Mouse (Mus musculus): ENCODE measurements at regions not wholly inside any gene's neighbourhood (a gene's known extent, or its start where the extent isn't known, plus 50 kb on each side); places are given as distances from the start of the nearest gene placed in this dataset.

GRCm38 (mm10) chr10:116726031-116726430 is 144.7 kb upstream of the Cnot2 start:
- no peak for ATAC-seq (ENCODE audit: low FRiP score, low read depth)
- 95% methylated on average over 5 of the region's 5 CpGs for WGBS

GRCm38 (mm10) chr10:116721986-116722385 is 140.7 kb upstream of the Cnot2 start:
- Histone ChIP-seq H3K4me1 (no peaks in the 10 kb centered on the region), H3K9ac (replicated peaks) (no peak overlapping the region), H3K27me3 (no peaks in the 10 kb centered on the region), H3K4me2 (replicated peaks) (no peak overlapping the region), H3K36me3 (no peaks in the 10 kb centered on the region), H3K27ac (replicated peaks) (no peak overlapping the region), H3K4me3 (no peak overlapping the region), H3K9me3 (no peaks in the 10 kb centered on the region)
- 94% methylated on average over 9 of the region's 9 CpGs for WGBS
- no peak for ATAC-seq (ENCODE audit: low FRiP score, low read depth)

More at GRCm38 (mm10) chr10:116726031-116726430, 144.7 kb upstream of the Cnot2 start:
- H3K4me3 ChIP-seq: no peak overlapping the region
- no peak overlapping the region for H3K4me2 ChIP-seq (replicated peaks)
- H3K27ac ChIP-seq (replicated peaks): no peak overlapping the region
- no peaks in the 10 kb centered on the region for H3K36me3 ChIP-seq
- no peaks in the 10 kb centered on the region for H3K9me3 ChIP-seq
- H3K4me1 ChIP-seq: peaks cover 8% of the 10 kb centered on the region; the same call in 1 of the 2 replicates
- peaks cover 16% of the 10 kb centered on the region; the same call in 1 of the 2 replicates for H3K27me3 ChIP-seq
- no peak overlapping the region for H3K9ac ChIP-seq (replicated peaks)

GRCm38 (mm10) chr10:116719616-116720015 is 138.3 kb upstream of the Cnot2 start:
- Histone ChIP-seq H3K36me3 (no peaks in the 10 kb centered on the region), H3K4me1 (no peaks in the 10 kb centered on the region), H3K9me3 (no peaks in the 10 kb centered on the region), H3K4me2 (replicated peaks) (no peak overlapping the region), H3K27ac (replicated peaks) (no peak overlapping the region), H3K9ac (replicated peaks) (no peak overlapping the region), H3K27me3 (no peaks in the 10 kb centered on the region), H3K4me3 (no peak overlapping the region)
- ATAC-seq (ENCODE audit: low FRiP score, low read depth): no peak
- 90% methylated on average over 5 of the region's 5 CpGs for WGBS

GRCm38 (mm10) chr10:116717961-116718360 is 136.7 kb upstream of the Cnot2 start:
- Histone ChIP-seq H3K9me3 (no peaks in the 10 kb centered on the region), H3K4me1 (no peaks in the 10 kb centered on the region), H3K9ac (replicated peaks) (no peak overlapping the region), H3K27ac (replicated peaks) (no peak overlapping the region), H3K4me3 (no peak overlapping the region), H3K36me3 (no peaks in the 10 kb centered on the region), H3K27me3 (no peaks in the 10 kb centered on the region), H3K4me2 (replicated peaks) (no peak overlapping the region)
- ATAC-seq (ENCODE audit: low FRiP score, low read depth): no peak
- WGBS: 82% methylated on average over 10 of the region's 10 CpGs

GRCm38 (mm10) chr10:116717017-116717643 is 135.8 kb upstream of the Cnot2 start:
- Histone ChIP-seq H3K4me1 (no peaks in the 10 kb centered on the region), H3K36me3 (no peaks in the 10 kb centered on the region), H3K27me3 (no peaks in the 10 kb centered on the region), H3K4me3 (no peak overlapping the region), H3K27ac (replicated peaks) (no peak overlapping the region), H3K9ac (replicated peaks) (no peak overlapping the region), H3K4me2 (replicated peaks) (no peak overlapping the region), H3K9me3 (no peaks in the 10 kb centered on the region)
- ATAC-seq (ENCODE audit: low FRiP score, low read depth): no peak
- WGBS: 91% methylated on average over 4 of the region's 4 CpGs

GRCm38 (mm10) chr10:116713456-116713855 is 132.1 kb upstream of the Cnot2 start:
- WGBS: 71% methylated on average over 11 of the region's 11 CpGs
- Histone ChIP-seq H3K9me3 (no peaks in the 10 kb centered on the region), H3K4me1 (no peaks in the 10 kb centered on the region), H3K36me3 (no peaks in the 10 kb centered on the region), H3K9ac (replicated peaks) (no peak overlapping the region), H3K4me2 (replicated peaks) (no peak overlapping the region), H3K4me3 (no peak overlapping the region), H3K27me3 (no peaks in the 10 kb centered on the region), H3K27ac (replicated peaks) (no peak overlapping the region)
- no peak for ATAC-seq (ENCODE audit: low FRiP score, low read depth)

GRCm38 (mm10) chr10:116707025-116707424 is 125.7 kb upstream of the Cnot2 start:
- no peaks in the 10 kb centered on the region for H3K9me3 ChIP-seq
- H3K4me2 ChIP-seq (replicated peaks): no peak overlapping the region
- H3K9ac ChIP-seq (replicated peaks): no peak overlapping the region
- no peak overlapping the region for H3K27ac ChIP-seq (replicated peaks)
- WGBS: 89% methylated on average over 6 of the region's 6 CpGs
- no peaks in the 10 kb centered on the region for H3K27me3 ChIP-seq
- H3K36me3 ChIP-seq: no peaks in the 10 kb centered on the region
- no peak overlapping the region for H3K4me3 ChIP-seq
- no peaks in the 10 kb centered on the region for H3K4me1 ChIP-seq
- no peak for ATAC-seq (ENCODE audit: low FRiP score, low read depth)

GRCm38 (mm10) chr10:116701281-116701680 is 120.0 kb upstream of the Cnot2 start:
- ATAC-seq (ENCODE audit: low FRiP score, low read depth): no peak
- no peak overlapping the region for H3K4me2 ChIP-seq (replicated peaks)

GRCm38 (mm10) chr10:116699711-116700110 is 118.4 kb upstream of the Cnot2 start:
- peaks cover 3% of the 10 kb centered on the region; the same call in 1 of the 2 replicates for H3K9me3 ChIP-seq
- ATAC-seq (ENCODE audit: low FRiP score, low read depth): no peak
- H3K9ac ChIP-seq (replicated peaks): no peak overlapping the region
- H3K27ac ChIP-seq (replicated peaks): no peak overlapping the region
- peaks cover 5% of the 10 kb centered on the region for H3K4me1 ChIP-seq
- WGBS: 63% methylated on average over 8 of the region's 8 CpGs
- no peaks in the 10 kb centered on the region for H3K27me3 ChIP-seq
- no peaks in the 10 kb centered on the region for H3K36me3 ChIP-seq
- no peak overlapping the region for H3K4me3 ChIP-seq
- no peak overlapping the region for H3K4me2 ChIP-seq (replicated peaks)

More at GRCm38 (mm10) chr10:116701281-116701680, 120.0 kb upstream of the Cnot2 start:
- no peaks in the 10 kb centered on the region for H3K27me3 ChIP-seq
- H3K27ac ChIP-seq (replicated peaks): no peak overlapping the region
- 91% methylated on average over 5 of the region's 5 CpGs for WGBS
- no peak overlapping the region for H3K4me3 ChIP-seq
- peaks cover 5% of the 10 kb centered on the region for H3K4me1 ChIP-seq
- no peaks in the 10 kb centered on the region for H3K9me3 ChIP-seq
- H3K9ac ChIP-seq (replicated peaks): no peak overlapping the region
- no peaks in the 10 kb centered on the region for H3K36me3 ChIP-seq

- H3K9ac ChIP-seq (replicated peaks): no peak overlapping the region
- H3K36me3 ChIP-seq: no peaks in the 10 kb centered on the region
- ATAC-seq (ENCODE audit: low FRiP score, low read depth): no peak
- H3K9me3 ChIP-seq: peaks cover 3% of the 10 kb centered on the region; the same call in 1 of the 2 replicates
- peaks cover 5% of the 10 kb centered on the region for H3K4me1 ChIP-seq
- 85% methylated on average over 14 of the region's 14 CpGs for WGBS
- no peaks in the 10 kb centered on the region for H3K27me3 ChIP-seq
- H3K4me2 ChIP-seq (replicated peaks): no peak overlapping the region
- no peak overlapping the region for H3K4me3 ChIP-seq
- H3K27ac ChIP-seq (replicated peaks): no peak overlapping the region
These were observed 116.5 kb upstream of the Cnot2 start for GRCm38 (mm10) chr10:116697628-116698316.

- 97% methylated on average over 3 of the region's 3 CpGs for WGBS
- Histone ChIP-seq H3K9me3 (peaks cover 3% of the 10 kb centered on the region; the same call in 1 of the 2 replicates), H3K36me3 (no peaks in the 10 kb centered on the region), H3K4me1 (no peaks in the 10 kb centered on the region), H3K27ac (replicated peaks) (no peak overlapping the region), H3K27me3 (no peaks in the 10 kb centered on the region), H3K4me3 (no peak overlapping the region), H3K9ac (replicated peaks) (no peak overlapping the region), H3K4me2 (replicated peaks) (no peak overlapping the region)
- ATAC-seq (ENCODE audit: low FRiP score, low read depth): no peak
These were observed 112.5 kb upstream of the Cnot2 start for GRCm38 (mm10) chr10:116693816-116694215.

- Histone ChIP-seq H3K4me2 (replicated peaks) (no peak overlapping the region), H3K4me1 (no peaks in the 10 kb centered on the region), H3K27ac (replicated peaks) (no peak overlapping the region), H3K9ac (replicated peaks) (no peak overlapping the region), H3K4me3 (no peak overlapping the region), H3K27me3 (no peaks in the 10 kb centered on the region), H3K36me3 (no peaks in the 10 kb centered on the region), H3K9me3 (no peaks in the 10 kb centered on the region)
- 92% methylated on average over 11 of the region's 11 CpGs for WGBS
- ATAC-seq (ENCODE audit: low FRiP score, low read depth): no peak
These were observed 105.4 kb upstream of the Cnot2 start for GRCm38 (mm10) chr10:116686741-116687140.

Measured in midbrain, embryonic 12.5 days (tissue).